Mouse (Mus musculus): ENCODE data around the gene Mettl7a2. TPM values are rescaled to one million over a fixed set of nuclear protein-coding genes. Genes with fewer than 3 reads are reported as not detected.

Mettl7a2 gene
- polyA plus RNA-seq, 1 experiment from 2014 or later, result not detected

GRCm38 (mm10) chr15:100380104-100380503, 27.1 kb downstream of the Mettl7a2 start:
- WGBS, result 70% methylated on average over 2 of the region's 2 CpGs

GRCm38 (mm10) chr15:100385705-100386104, 32.7 kb downstream of the Mettl7a2 start:
- Histone ChIP-seq H3K27me3 (ENCODE audit: control insufficient read depth, insufficient read depth, low read length) (no peaks in the 10 kb centered on the region), H3K9me3 (ENCODE audit: control insufficient read depth, low read length) (no peaks in the 10 kb centered on the region), H3K36me3 (ENCODE audit: control insufficient read depth, insufficient read depth, low read length) (no peaks in the 10 kb centered on the region), H3K9ac (ENCODE audit: low read length) (no peak overlapping the region), H3K27ac (ENCODE audit: low read depth, low read length) (no peak overlapping the region), H3K4me3 (ENCODE audit: low read depth, low read length) (no peak overlapping the region), H3K4me2 (ENCODE audit: low read depth, low read length, severe bottlenecking) (no peak overlapping the region), H3K4me1 (replicated peaks; ENCODE audit: control insufficient read depth, insufficient read depth, low read length) (no peaks in the 10 kb centered on the region)
- ATAC-seq (replicated peaks; ENCODE audit: low FRiP score) (no peak), DNase-seq (ENCODE audit: low spot score) (no peak)
- WGBS, result 91% methylated on average over 9 of the region's 9 CpGs

More at GRCm38 (mm10) chr15:100380104-100380503, 27.1 kb downstream of the Mettl7a2 start:
- H3K4me1 ChIP-seq (replicated peaks; ENCODE audit: control insufficient read depth, insufficient read depth, low read length), result no peaks in the 10 kb centered on the region
- no peaks in the 10 kb centered on the region for H3K27me3 ChIP-seq (ENCODE audit: control insufficient read depth, insufficient read depth, low read length)
- H3K27ac ChIP-seq (ENCODE audit: low read depth, low read length), result no peak overlapping the region
- no peak overlapping the region for H3K9ac ChIP-seq (ENCODE audit: low read length)
- no peak overlapping the region for H3K4me2 ChIP-seq (ENCODE audit: low read depth, low read length, severe bottlenecking)
- no peaks in the 10 kb centered on the region for H3K9me3 ChIP-seq (ENCODE audit: control insufficient read depth, low read length)
- no peak for ATAC-seq (replicated peaks; ENCODE audit: low FRiP score)
- peak; percentile 44 for DNase-seq (ENCODE audit: low spot score)
- no peak overlapping the region for H3K4me3 ChIP-seq (ENCODE audit: low read depth, low read length)
- no peaks in the 10 kb centered on the region for H3K36me3 ChIP-seq (ENCODE audit: control insufficient read depth, insufficient read depth, low read length)

- Histone ChIP-seq H3K9me3 (ENCODE audit: control insufficient read depth, low read length) (no peaks in the 10 kb centered on the region), H3K4me1 (replicated peaks; ENCODE audit: control insufficient read depth, insufficient read depth, low read length) (no peaks in the 10 kb centered on the region), H3K4me2 (ENCODE audit: low read depth, low read length, severe bottlenecking) (no peak overlapping the region), H3K36me3 (ENCODE audit: control insufficient read depth, insufficient read depth, low read length) (no peaks in the 10 kb centered on the region), H3K27me3 (ENCODE audit: control insufficient read depth, insufficient read depth, low read length) (no peaks in the 10 kb centered on the region), H3K27ac (ENCODE audit: low read depth, low read length) (no peak overlapping the region), H3K9ac (ENCODE audit: low read length) (no peak overlapping the region), H3K4me3 (ENCODE audit: low read depth, low read length) (no peak overlapping the region)
- no peak for DNase-seq (ENCODE audit: low spot score)
- ATAC-seq (replicated peaks; ENCODE audit: low FRiP score), result no peak
- 96% methylated on average over 17 of the region's 17 CpGs for WGBS
These were observed 34.7 kb downstream of the Mettl7a2 start for GRCm38 (mm10) chr15:100387544-100388223.

- Histone ChIP-seq H3K36me3 (ENCODE audit: control insufficient read depth, insufficient read depth, low read length) (no peaks in the 10 kb centered on the region), H3K4me1 (replicated peaks; ENCODE audit: control insufficient read depth, insufficient read depth, low read length) (no peaks in the 10 kb centered on the region), H3K27ac (ENCODE audit: low read depth, low read length) (no peak overlapping the region), H3K4me3 (ENCODE audit: low read depth, low read length) (no peak overlapping the region), H3K9me3 (ENCODE audit: control insufficient read depth, low read length) (no peaks in the 10 kb centered on the region), H3K4me2 (ENCODE audit: low read depth, low read length, severe bottlenecking) (no peak overlapping the region), H3K27me3 (ENCODE audit: control insufficient read depth, insufficient read depth, low read length) (no peaks in the 10 kb centered on the region), H3K9ac (ENCODE audit: low read length) (no peak overlapping the region)
- no peak for DNase-seq (ENCODE audit: low spot score)
- ATAC-seq (replicated peaks; ENCODE audit: low FRiP score), result no peak
- 89% methylated on average over 16 of the region's 16 CpGs for WGBS
These were observed 35.3 kb downstream of the Mettl7a2 start for GRCm38 (mm10) chr15:100388224-100388835.

- Histone ChIP-seq H3K27ac (ENCODE audit: low read depth, low read length) (no peak overlapping the region), H3K27me3 (ENCODE audit: control insufficient read depth, insufficient read depth, low read length) (no peaks in the 10 kb centered on the region), H3K9me3 (ENCODE audit: control insufficient read depth, low read length) (no peaks in the 10 kb centered on the region), H3K36me3 (ENCODE audit: control insufficient read depth, insufficient read depth, low read length) (no peaks in the 10 kb centered on the region), H3K9ac (ENCODE audit: low read length) (no peak overlapping the region), H3K4me1 (replicated peaks; ENCODE audit: control insufficient read depth, insufficient read depth, low read length) (no peaks in the 10 kb centered on the region), H3K4me3 (ENCODE audit: low read depth, low read length) (no peak overlapping the region), H3K4me2 (ENCODE audit: low read depth, low read length, severe bottlenecking) (no peak overlapping the region)
- ATAC-seq (replicated peaks; ENCODE audit: low FRiP score), result no peak
- WGBS, result 60% methylated on average over 9 of the region's 9 CpGs
- no peak for DNase-seq (ENCODE audit: low spot score)
These were observed 35.9 kb downstream of the Mettl7a2 start for GRCm38 (mm10) chr15:100388886-100389285.

- H3K4me2 ChIP-seq (ENCODE audit: low read depth, low read length, severe bottlenecking), result no peak overlapping the region
- H3K36me3 ChIP-seq (ENCODE audit: control insufficient read depth, insufficient read depth, low read length), result no peaks in the 10 kb centered on the region; the same call in 1 of the 2 replicates
- H3K27me3 ChIP-seq (ENCODE audit: control insufficient read depth, insufficient read depth, low read length), result no peaks in the 10 kb centered on the region
- 84% methylated on average over 7 of the region's 7 CpGs for WGBS
- H3K4me3 ChIP-seq (ENCODE audit: low read depth, low read length), result no peak overlapping the region
- H3K27ac ChIP-seq (ENCODE audit: low read depth, low read length), result no peak overlapping the region
- DNase-seq (ENCODE audit: low spot score) (no peak), ATAC-seq (replicated peaks; ENCODE audit: low FRiP score) (no peak)
- no peaks in the 10 kb centered on the region for H3K4me1 ChIP-seq (replicated peaks; ENCODE audit: control insufficient read depth, insufficient read depth, low read length)
- H3K9ac ChIP-seq (ENCODE audit: low read length), result no peak overlapping the region
- no peaks in the 10 kb centered on the region for H3K9me3 ChIP-seq (ENCODE audit: control insufficient read depth, low read length)
These were observed 38.1 kb downstream of the Mettl7a2 start for GRCm38 (mm10) chr15:100391066-100391465.

GRCm38 (mm10) chr15:100391599-100391998, 38.6 kb downstream of the Mettl7a2 start:
- Histone ChIP-seq H3K27me3 (ENCODE audit: control insufficient read depth, insufficient read depth, low read length) (no peaks in the 10 kb centered on the region), H3K36me3 (ENCODE audit: control insufficient read depth, insufficient read depth, low read length) (no peaks in the 10 kb centered on the region; the same call in 1 of the 2 replicates), H3K27ac (ENCODE audit: low read depth, low read length) (no peak overlapping the region), H3K4me2 (ENCODE audit: low read depth, low read length, severe bottlenecking) (no peak overlapping the region), H3K9ac (ENCODE audit: low read length) (no peak overlapping the region), H3K4me3 (ENCODE audit: low read depth, low read length) (no peak overlapping the region), H3K9me3 (ENCODE audit: control insufficient read depth, low read length) (no peaks in the 10 kb centered on the region), H3K4me1 (replicated peaks; ENCODE audit: control insufficient read depth, insufficient read depth, low read length) (no peaks in the 10 kb centered on the region)
- 96% methylated on average over 7 of the region's 7 CpGs for WGBS
- ATAC-seq (replicated peaks; ENCODE audit: low FRiP score), result no peak
- DNase-seq (ENCODE audit: low spot score), result no peak

GRCm38 (mm10) chr15:100393016-100393415, 40.0 kb downstream of the Mettl7a2 start:
- ATAC-seq (replicated peaks; ENCODE audit: low FRiP score) (no peak), DNase-seq (ENCODE audit: low spot score) (no peak)
- no peaks in the 10 kb centered on the region for H3K9me3 ChIP-seq (ENCODE audit: control insufficient read depth, low read length)
- peaks cover 5% of the 10 kb centered on the region; the same call in 1 of the 2 replicates for H3K36me3 ChIP-seq (ENCODE audit: control insufficient read depth, insufficient read depth, low read length)
- no peaks in the 10 kb centered on the region for H3K27me3 ChIP-seq (ENCODE audit: control insufficient read depth, insufficient read depth, low read length)
- H3K4me1 ChIP-seq (replicated peaks; ENCODE audit: control insufficient read depth, insufficient read depth, low read length), result no peaks in the 10 kb centered on the region
- no peak overlapping the region for H3K9ac ChIP-seq (ENCODE audit: low read length)
- no peak overlapping the region for H3K4me2 ChIP-seq (ENCODE audit: low read depth, low read length, severe bottlenecking)
- WGBS, result 92% methylated on average over 11 of the region's 11 CpGs
- H3K4me3 ChIP-seq (ENCODE audit: low read depth, low read length), result no peak overlapping the region
- H3K27ac ChIP-seq (ENCODE audit: low read depth, low read length), result no peak overlapping the region

GRCm38 (mm10) chr15:100395561-100395960, 42.6 kb downstream of the Mettl7a2 start:
- Histone ChIP-seq H3K4me3 (ENCODE audit: low read depth, low read length) (no peak overlapping the region), H3K27ac (ENCODE audit: low read depth, low read length) (no peak overlapping the region), H3K27me3 (ENCODE audit: control insufficient read depth, insufficient read depth, low read length) (no peaks in the 10 kb centered on the region), H3K9ac (ENCODE audit: low read length) (no peak overlapping the region), H3K9me3 (ENCODE audit: control insufficient read depth, low read length) (no peaks in the 10 kb centered on the region), H3K4me2 (ENCODE audit: low read depth, low read length, severe bottlenecking) (no peak overlapping the region), H3K4me1 (replicated peaks; ENCODE audit: control insufficient read depth, insufficient read depth, low read length) (no peaks in the 10 kb centered on the region), H3K36me3 (ENCODE audit: control insufficient read depth, insufficient read depth, low read length) (peaks cover 16% of the 10 kb centered on the region; the same call in 1 of the 2 replicates)
- WGBS, result 94% methylated on average over 3 of the region's 3 CpGs
- DNase-seq (ENCODE audit: low spot score) (no peak), ATAC-seq (replicated peaks; ENCODE audit: low FRiP score) (no peak)

Data from forebrain, embryonic 11.5 days (tissue).